In the genomic region with DNA sequence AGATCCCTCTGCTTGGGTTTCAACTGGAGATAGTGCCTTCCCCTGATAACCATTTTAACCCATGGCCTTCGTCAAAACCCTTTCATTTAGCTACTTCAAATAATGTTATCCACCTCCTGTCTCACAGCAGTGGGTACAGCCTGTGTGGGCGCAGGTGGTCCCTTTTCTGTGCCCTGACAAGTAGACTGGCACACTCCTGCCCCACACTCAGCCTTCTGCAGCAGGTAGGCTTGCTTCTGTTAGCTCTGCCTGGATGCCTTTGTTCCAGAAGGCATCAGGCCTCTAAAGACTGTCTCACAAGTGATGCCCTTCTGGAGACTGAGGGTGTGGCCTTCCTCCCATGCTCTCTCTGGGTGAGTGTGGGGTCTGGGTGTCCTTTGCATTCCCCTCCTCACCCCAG, we compare ENCODE assay signal across 15 mouse cellular contexts. TPM values are rescaled to one million over a fixed set of nuclear protein-coding genes. Genes with fewer than 3 reads are reported as not detected.
DNase-seq lines count a peak whose midpoint lies in the region; ATAC-seq and TF ChIP-seq lines count a peak whose summit lies in the region.
"Had no signal": no experiment of that assay in that cellular context is flagged by ENCODE, and none has a peak within 500 bp of the region (broad histone marks: within the 10 kb centered on the region; RNA-seq: fewer than 3 reads in every experiment).

No protein-coding gene starts in this region.

- H3K4me3 ChIP-seq in hindbrain, embryonic 13.5 days = no peak overlapping the region
- no peak overlapping the region for H3K4me3 ChIP-seq in hindbrain, embryonic 11.5 days (ENCODE audit: low read depth, low read length)
- H3K4me3 ChIP-seq in hindbrain, postnatal 0 days (ENCODE audit: low read length) = no peak overlapping the region
- H3K4me3 ChIP-seq in midbrain, postnatal 0 days (ENCODE audit: low read depth, low read length) = no peak overlapping the region
- H3K4me3 ChIP-seq: left cerebral cortex, adult 2 months; megakaryocyte, embryonic 14.5 days had no signal

- no peak for DNase-seq in hindbrain, embryonic 11.5 days (ENCODE audit: low spot score)
- peak; percentile 56 for DNase-seq in thymus, postnatal 14 days
- no peak for DNase-seq in thymus, postnatal 0 days (ENCODE audit: low spot score)
- no peak for DNase-seq in hindbrain, postnatal 0 days (ENCODE audit: low spot score)
- DNase-seq in midbrain, postnatal 0 days (ENCODE audit: low spot score) = no peak
- DNase-seq in cerebellum, adult 9-10 months = no peak
- no peak for DNase-seq in adrenal gland, adult 8-10 months

- H3K4me1 ChIP-seq in hindbrain, embryonic 13.5 days (replicated peaks) = peaks cover 56% of the 10 kb centered on the region
- peaks cover 25% of the 10 kb centered on the region for H3K4me1 ChIP-seq in hindbrain, embryonic 11.5 days (replicated peaks; ENCODE audit: control insufficient read depth, insufficient read depth, low read length)
- peaks cover 42% of the 10 kb centered on the region for H3K4me1 ChIP-seq in hindbrain, postnatal 0 days (ENCODE audit: insufficient read depth, low read length)
- peaks cover 19% of the 10 kb centered on the region for H3K4me1 ChIP-seq in midbrain, postnatal 0 days (ENCODE audit: insufficient read depth, low read length)

- H3K27me3 ChIP-seq in hindbrain, embryonic 13.5 days = no peaks in the 10 kb centered on the region
- H3K27me3 ChIP-seq in hindbrain, embryonic 11.5 days (ENCODE audit: control insufficient read depth, insufficient read depth, low read length) = no peaks in the 10 kb centered on the region
- H3K27me3 ChIP-seq in hindbrain, postnatal 0 days (ENCODE audit: insufficient read depth, low read length) = no peaks in the 10 kb centered on the region
- no peaks in the 10 kb centered on the region for H3K27me3 ChIP-seq in midbrain, postnatal 0 days (ENCODE audit: insufficient read depth, low read length)
- H3K27me3 ChIP-seq: megakaryocyte, embryonic 14.5 days had no signal

- 85% methylated on average over 2 of the region's 2 CpGs for WGBS in hindbrain, embryonic 13.5 days
- WGBS in hindbrain, embryonic 11.5 days = 89% methylated on average over 2 of the region's 2 CpGs
- WGBS in hindbrain, postnatal 0 days = 88% methylated on average over 2 of the region's 2 CpGs
- WGBS in midbrain, postnatal 0 days = 87% methylated on average over 2 of the region's 2 CpGs

- H3K36me3 ChIP-seq in hindbrain, embryonic 13.5 days = peaks cover 47% of the 10 kb centered on the region
- no peaks in the 10 kb centered on the region for H3K36me3 ChIP-seq in hindbrain, embryonic 11.5 days (ENCODE audit: control insufficient read depth, insufficient read depth, low read length)
- peaks cover 36% of the 10 kb centered on the region for H3K36me3 ChIP-seq in hindbrain, postnatal 0 days (ENCODE audit: insufficient read depth, low read length)
- peaks cover 27% of the 10 kb centered on the region for H3K36me3 ChIP-seq in midbrain, postnatal 0 days (ENCODE audit: insufficient read depth, low read length)

- H3K9me3 ChIP-seq in hindbrain, embryonic 13.5 days = no peaks in the 10 kb centered on the region
- H3K9me3 ChIP-seq in hindbrain, embryonic 11.5 days (ENCODE audit: control insufficient read depth, low read length) = no peaks in the 10 kb centered on the region
- H3K9me3 ChIP-seq in hindbrain, postnatal 0 days (ENCODE audit: low read length) = no peaks in the 10 kb centered on the region
- no peaks in the 10 kb centered on the region for H3K9me3 ChIP-seq in midbrain, postnatal 0 days (ENCODE audit: low read length)
- H3K9me3 ChIP-seq: megakaryocyte, embryonic 14.5 days had no signal

- TF ChIP-seq CTCF in hindbrain, postnatal 0 days (IDR thresholded peaks at IDR 0.05; ENCODE audit: low read depth) = no peak
- no peak for TF ChIP-seq CTCF in midbrain, postnatal 0 days (IDR thresholded peaks at IDR 0.05)

- H3K27ac ChIP-seq in hindbrain, embryonic 13.5 days = peak overlapping the region; percentile 89
- no peak overlapping the region for H3K27ac ChIP-seq in hindbrain, embryonic 11.5 days (ENCODE audit: low read depth, low read length)
- peak overlapping the region; percentile 83; the same call in 1 of the 2 replicates for H3K27ac ChIP-seq in hindbrain, postnatal 0 days
- peak overlapping the region; percentile 72; the same call in 1 of the 2 replicates for H3K27ac ChIP-seq in midbrain, postnatal 0 days (ENCODE audit: low read depth, low read length)

- no peak overlapping the region for H3K4me2 ChIP-seq in hindbrain, embryonic 13.5 days
- H3K4me2 ChIP-seq in hindbrain, embryonic 11.5 days (replicated peaks; ENCODE audit: low read depth, low read length) = no peak overlapping the region
- H3K4me2 ChIP-seq in hindbrain, postnatal 0 days (ENCODE audit: low read depth, low read length) = no peak overlapping the region
- H3K4me2 ChIP-seq in midbrain, postnatal 0 days (ENCODE audit: low read depth, low read length, poor library complexity, severe bottlenecking) = no peak overlapping the region

- H3K9ac ChIP-seq in hindbrain, embryonic 13.5 days = peak overlapping the region; percentile 36; the same call in 1 of the 2 replicates
- no peak overlapping the region for H3K9ac ChIP-seq in hindbrain, embryonic 11.5 days (ENCODE audit: low read depth, low read length)
- no peak overlapping the region for H3K9ac ChIP-seq in hindbrain, postnatal 0 days (replicated peaks; ENCODE audit: low read length)
- H3K9ac ChIP-seq in midbrain, postnatal 0 days (replicated peaks; ENCODE audit: low read length, poor library complexity, severe bottlenecking) = no peak overlapping the region

- ATAC-seq in hindbrain, embryonic 13.5 days (ENCODE audit: low FRiP score) = no peak
- no peak for ATAC-seq in hindbrain, embryonic 11.5 days (ENCODE audit: low FRiP score)
- no peak for ATAC-seq in hindbrain, postnatal 0 days
- no peak for ATAC-seq in midbrain, postnatal 0 days (ENCODE audit: low FRiP score)
- ATAC-seq: CD4-positive, CD25-positive, alpha-beta regulatory T cell, adult 4 months had no signal

RNA-seq across cellular contexts. Expression of a gene that starts 15.8 kb away (rescaled TPM):
- polyA plus RNA-seq in hindbrain, embryonic 13.5 days (2015; fragmentation: Nextera tagmentation; extraction: Ambion mirVana) = 0.78 and 2.5 TPM in 2 replicates
- polyA plus RNA-seq in hindbrain, embryonic 11.5 days (2014; fragmentation: Nextera tagmentation; extraction: Ambion mirVana) = 0.91 and 0.93 TPM in 2 replicates
- polyA plus RNA-seq in thymus, postnatal 0 days (2015; fragmentation: Nextera tagmentation; extraction: Ambion mirVana) = 0.86 and 1.1 TPM in 2 replicates
- total RNA-seq in hindbrain, postnatal 0 days (2014; rRNA removed) = 6.2 and 6.9 TPM in 2 replicates
- 9.6 and 11.9 TPM in 2 replicates for polyA plus RNA-seq in hindbrain, postnatal 0 days (2015; fragmentation: Nextera tagmentation; extraction: Ambion mirVana)
- 3.9 and 5.9 TPM in 2 replicates for total RNA-seq in midbrain, postnatal 0 days (2014; rRNA removed)
- 10.6 and 11.0 TPM in 2 replicates for polyA plus RNA-seq in midbrain, postnatal 0 days (2015; fragmentation: Nextera tagmentation; extraction: Ambion mirVana)
- 1 to 10 TPM in 2 of 4 experiments, under 1 TPM in 2; 0.86 to 1.8 (median 1.4) TPM for total RNA-seq in adrenal gland, adult 8-10 months (2022)
- total RNA-seq: gastrocnemius, adult 18-20 months had no signal

RNA-seq across cellular contexts. Expression of a gene that starts 16.2 kb away (rescaled TPM):
- polyA plus RNA-seq in hindbrain, embryonic 13.5 days (2015; fragmentation: Nextera tagmentation; extraction: Ambion mirVana) = 0.52 and 1.4 TPM in 2 replicates
- 0.19 and 0.50 TPM in 2 replicates for polyA plus RNA-seq in hindbrain, embryonic 11.5 days (2014; fragmentation: Nextera tagmentation; extraction: Ambion mirVana)
- not detected in 2 replicates for polyA plus RNA-seq in thymus, postnatal 0 days (2015; fragmentation: Nextera tagmentation; extraction: Ambion mirVana)
- 7.0 and 7.3 TPM in 2 replicates for total RNA-seq in hindbrain, postnatal 0 days (2014; rRNA removed)
- polyA plus RNA-seq in hindbrain, postnatal 0 days (2015; fragmentation: Nextera tagmentation; extraction: Ambion mirVana) = 4.5 and 5.5 TPM in 2 replicates
- total RNA-seq in midbrain, postnatal 0 days (2014; rRNA removed) = 3.2 and 10.8 TPM in 2 replicates
- 3.9 and 4.5 TPM in 2 replicates for polyA plus RNA-seq in midbrain, postnatal 0 days (2015; fragmentation: Nextera tagmentation; extraction: Ambion mirVana)
- total RNA-seq in adrenal gland, adult 8-10 months (2022) = under 1 TPM in 1 of 4 experiments, not detected in 3; 0.66 TPM
- total RNA-seq: gastrocnemius, adult 18-20 months; neutrophil, adult 5-6 weeks had no signal
- polyA plus RNA-seq: CD4-positive, CD25-positive, alpha-beta regulatory T cell, adult 4 months; liver, embryonic 16.5 days; stomach, embryonic 14.5 days had no signal

RNA-seq across cellular contexts. Expression of a gene that starts 44.5 kb away (rescaled TPM):
- polyA plus RNA-seq in hindbrain, embryonic 13.5 days (2015; fragmentation: Nextera tagmentation; extraction: Ambion mirVana) = 1.9 and 2.0 TPM in 2 replicates
- 2.7 and 3.0 TPM in 2 replicates for polyA plus RNA-seq in hindbrain, embryonic 11.5 days (2014; fragmentation: Nextera tagmentation; extraction: Ambion mirVana)
- polyA plus RNA-seq in thymus, postnatal 0 days (2015; fragmentation: Nextera tagmentation; extraction: Ambion mirVana) = 2.2 and 2.6 TPM in 2 replicates
- total RNA-seq in hindbrain, postnatal 0 days (2014; rRNA removed) = 7.2 and 11.7 TPM in 2 replicates
- 4.7 and 5.8 TPM in 2 replicates for polyA plus RNA-seq in hindbrain, postnatal 0 days (2015; fragmentation: Nextera tagmentation; extraction: Ambion mirVana)
- total RNA-seq in midbrain, postnatal 0 days (2014; rRNA removed) = 7.6 and 8.3 TPM in 2 replicates
- polyA plus RNA-seq in midbrain, postnatal 0 days (2015; fragmentation: Nextera tagmentation; extraction: Ambion mirVana) = 2.8 and 4.1 TPM in 2 replicates
- total RNA-seq in adrenal gland, adult 8-10 months (2022) = 10 to 100 TPM; 17.3 to 27.7 (median 19.2) TPM
